Mouse (Mus musculus) heart, postnatal 4 days (tissue): ENCODE measurements around the gene Stx7. TPM values are rescaled to one million over a fixed set of nuclear protein-coding genes. Genes with fewer than 3 reads are reported as not detected.

Experiments used
- total RNA-seq, 2 experiments: library from RNA; stranded (reverse); gene quantifications; 2 replicates each; pipeline ENCODE4 v1.2.3; 2021

Gene Stx7
- total RNA-seq, 2 experiments from 2014 or later: 46.1 to 54.3 TPM

Other genes starting within 250 kb of the Stx7 start
- gene Taar1, start 228.9 kb upstream of the Stx7 start, total RNA-seq: not detected
- not detected for gene Taar2, start 210.7 kb upstream of the Stx7 start, total RNA-seq
- gene Taar3, start 199.7 kb upstream of the Stx7 start, total RNA-seq: not detected
- gene Taar4, start 188.8 kb upstream of the Stx7 start, total RNA-seq: not detected
- gene Taar5, start 178.6 kb upstream of the Stx7 start, total RNA-seq: not detected
- not detected for gene Taar6, start 163.7 kb upstream of the Stx7 start, total RNA-seq
- gene Taar7a, start 155.8 kb upstream of the Stx7 start, total RNA-seq: not detected
- not detected for gene Taar7b, start 149.4 kb upstream of the Stx7 start, total RNA-seq
- not detected for gene Taar7d, start 122.1 kb upstream of the Stx7 start, total RNA-seq
- gene Taar7e, start 111.7 kb upstream of the Stx7 start, total RNA-seq: not detected
- not detected for gene Taar7f, start 99.8 kb upstream of the Stx7 start, total RNA-seq
- not detected for gene Taar8a, start 72.8 kb upstream of the Stx7 start, total RNA-seq
- not detected for gene Taar8b, start 57.0 kb upstream of the Stx7 start, total RNA-seq
- gene Taar8c, start 47.4 kb upstream of the Stx7 start, total RNA-seq: not detected
- not detected for gene Taar9, start 39.8 kb upstream of the Stx7 start, total RNA-seq
- gene Moxd1, start 74.2 kb downstream of the Stx7 start, total RNA-seq: 1 to 10 TPM in 1 of 2 experiments, under 1 TPM in 1; 0.83 to 1.1 TPM